Mouse (Mus musculus) central nervous system, embryonic 18 days (tissue): ENCODE data around the gene A2ml1. TPM values are rescaled to one million over a fixed set of nuclear protein-coding genes. Genes with fewer than 3 reads are reported as not detected.

Experiments used
- polyA plus RNA-seq: library from polyadenylated mRNA; depleted of rRNA; stranded (reverse); fragments of >200 nt; gene quantifications from 2 replicates; pipeline ENCODE4 v1.2.3, GENCODE M21; 2012; rRNA removed

A2ml1 gene
- polyA plus RNA-seq = 5.8 and 6.0 TPM in 2 replicates

DNA sequence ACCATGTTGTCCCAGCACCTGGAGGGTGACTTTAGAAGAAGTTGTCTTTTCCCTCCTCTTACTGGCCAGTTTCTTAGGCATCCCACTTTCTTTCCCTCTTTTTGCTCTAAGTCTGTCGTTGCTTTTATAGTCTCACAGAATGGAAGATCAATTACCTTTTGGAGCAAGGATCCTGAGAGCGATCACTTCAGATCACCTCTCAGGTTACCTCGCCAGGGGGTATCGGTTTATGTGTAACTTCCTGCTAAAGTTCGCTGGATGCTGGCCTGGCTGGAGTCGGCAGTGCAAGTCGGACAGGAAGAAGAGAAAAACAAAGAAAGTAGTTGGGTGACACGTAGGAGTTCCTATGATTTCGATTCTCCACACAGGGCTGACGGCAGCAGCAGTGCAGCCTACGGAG lies at the start of gene A2ml1:
Gene A2ml1, minus strand, starts transcription at position 101 of the 400 bp plus-strand sequence.

DNA sequence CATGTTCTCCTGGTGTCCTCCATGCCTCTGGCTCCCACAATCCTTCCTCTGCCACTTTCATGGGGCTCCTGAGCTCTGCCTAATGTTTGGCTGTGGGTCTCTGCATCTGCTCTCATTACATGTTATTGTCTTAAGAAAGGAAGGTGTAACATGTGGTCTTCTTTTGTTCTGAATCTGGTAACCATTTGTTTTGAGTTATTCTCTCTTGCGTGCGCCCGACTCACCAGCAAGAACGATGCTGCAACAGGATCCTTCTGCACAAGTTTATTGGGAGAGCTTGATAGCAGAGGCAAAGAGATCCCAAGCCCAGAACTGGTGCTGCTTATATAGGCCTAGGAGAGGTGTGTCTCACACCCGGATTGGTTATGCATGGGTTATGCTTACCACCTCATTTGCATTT lies 42.0 kb upstream of the A2ml1 start, which contains the start of gene Klrb1a:
Gene Klrb1a, minus strand, starts transcription at position 101 of the 400 bp plus-strand sequence.

DNA sequence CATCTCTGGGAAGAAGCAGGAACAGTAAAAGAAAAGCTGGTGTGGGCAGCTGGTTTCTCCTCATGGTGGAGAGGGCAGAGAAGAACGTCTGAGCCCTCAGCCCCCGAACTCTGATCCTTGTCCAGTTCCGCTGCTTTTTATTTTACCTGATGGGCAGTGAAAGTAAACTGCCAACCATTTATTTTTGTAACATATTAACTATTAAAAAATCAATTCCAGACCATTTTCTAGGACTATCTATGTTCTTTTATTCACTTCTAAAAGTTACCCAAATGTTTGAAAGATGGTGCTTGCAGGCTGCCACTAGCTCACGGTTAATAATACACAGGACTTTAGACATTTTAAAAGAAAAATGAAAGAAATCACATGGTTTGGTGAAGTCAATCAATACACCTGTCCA lies 54.8 kb downstream of the A2ml1 start, which contains the start of gene Pzp:
Gene Pzp, minus strand, starts transcription at position 120 of the 400 bp plus-strand sequence.

Other genes with a start within 250 kb of the A2ml1 start
- 30.7 and 32.8 TPM in 2 replicates for gene Tulp3, start 225.8 kb downstream of the A2ml1 start, polyA plus RNA-seq
- gene Rhno1, start 218.7 kb downstream of the A2ml1 start, polyA plus RNA-seq = 23.1 and 28.6 TPM in 2 replicates
- gene Foxm1, start 218.6 kb downstream of the A2ml1 start, polyA plus RNA-seq = 16.4 and 17.9 TPM in 2 replicates
- 0.41 and 0.94 TPM in 2 replicates for gene Tex52, start 206.2 kb downstream of the A2ml1 start, polyA plus RNA-seq
- gene Gm44596, start 206.1 kb downstream of the A2ml1 start, polyA plus RNA-seq = not detected in 2 replicates
- gene Nrip2, start 182.3 kb downstream of the A2ml1 start, polyA plus RNA-seq = 8.2 and 8.7 TPM in 2 replicates
- gene Itfg2, start 156.7 kb downstream of the A2ml1 start, polyA plus RNA-seq = 23.6 and 26.3 TPM in 2 replicates
- 229 and 238 TPM in 2 replicates for gene Fkbp4, start 142.9 kb downstream of the A2ml1 start, polyA plus RNA-seq
- 0.04 and 0.29 TPM in 2 replicates for gene Pzp, start 54.9 kb downstream of the A2ml1 start, polyA plus RNA-seq
- not detected in 2 replicates for gene Klrb1a, start 41.9 kb upstream of the A2ml1 start, polyA plus RNA-seq
- not detected in 2 replicates for gene Clec2h, start 80.8 kb upstream of the A2ml1 start, polyA plus RNA-seq
- 0.63 and 0.80 TPM in 2 replicates for gene Klrb1, start 141.5 kb upstream of the A2ml1 start, polyA plus RNA-seq
- 0.05 TPM in 1 of 2 replicates, not detected in the other for gene Klrb1c, start 207.6 kb upstream of the A2ml1 start, polyA plus RNA-seq
- not detected in 2 replicates for gene Gm44511, start 244.7 kb upstream of the A2ml1 start, polyA plus RNA-seq
- not detected in 2 replicates for gene Klrb1b, start 244.7 kb upstream of the A2ml1 start, polyA plus RNA-seq